Mouse (Mus musculus) lung, postnatal 36 days (tissue): Measurements from ENCODE around the gene Tbkbp1.
"Not testable (repeated sequence)": the region's sequence is repeated elsewhere in the genome, so short reads cannot be mapped to it uniquely, and the experiment has no call there.

ENCODE experiments used
- DNase-seq: peaks from one replicate; pipeline ENCODE4 v3.0.0; 2022; ENCODE audit warnings: mixed read lengths

The Tbkbp1 gene

DNA sequence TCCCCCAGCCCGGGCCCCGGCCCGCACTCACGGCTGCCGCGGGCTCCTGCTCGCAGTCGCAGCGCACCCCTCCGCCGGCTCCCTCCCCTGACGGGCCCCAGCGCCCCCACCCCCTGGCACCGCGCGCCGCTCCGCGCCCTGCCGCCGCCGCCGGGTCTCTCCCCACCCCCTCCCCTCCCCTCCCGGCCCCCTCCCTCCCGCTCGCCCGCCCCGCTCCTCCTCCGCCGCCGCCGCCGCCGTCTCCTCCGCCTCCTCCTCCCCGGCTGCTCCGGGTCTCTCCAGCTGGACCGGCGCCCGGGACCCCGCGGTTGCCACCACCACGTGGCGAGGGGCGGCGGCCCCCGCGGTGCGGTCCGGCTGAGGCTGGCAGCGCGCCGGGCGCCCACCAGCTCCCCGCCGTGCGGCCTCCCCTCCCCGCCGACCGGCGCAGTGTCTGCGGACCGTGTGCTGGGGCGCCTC is at the start of gene Tbkbp1:
TSS of gene Tbkbp1 (minus strand) at position 153 of the 459 bp plus-strand sequence.
- no peak for DNase-seq

DNA sequence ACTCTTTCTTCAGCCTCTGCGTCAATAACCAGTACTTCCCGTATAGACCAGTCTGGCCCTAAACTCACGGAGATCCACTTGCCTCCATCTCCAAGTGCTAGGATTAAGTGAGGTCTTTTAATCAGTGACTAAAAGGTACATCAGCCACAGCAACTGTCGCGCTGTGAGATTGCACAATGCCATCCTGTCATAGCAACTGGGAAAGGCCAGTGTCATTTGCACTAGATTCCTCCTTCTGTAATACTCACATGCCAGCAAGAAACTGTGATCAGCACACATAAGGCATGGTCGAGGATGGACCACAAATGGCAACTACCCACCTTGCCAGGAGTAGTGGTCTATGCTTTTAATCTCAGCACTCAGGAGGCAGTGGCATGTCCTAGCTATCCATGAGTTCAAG is 48.2 kb upstream of the Tbkbp1 start:
- no peak for DNase-seq

DNA sequence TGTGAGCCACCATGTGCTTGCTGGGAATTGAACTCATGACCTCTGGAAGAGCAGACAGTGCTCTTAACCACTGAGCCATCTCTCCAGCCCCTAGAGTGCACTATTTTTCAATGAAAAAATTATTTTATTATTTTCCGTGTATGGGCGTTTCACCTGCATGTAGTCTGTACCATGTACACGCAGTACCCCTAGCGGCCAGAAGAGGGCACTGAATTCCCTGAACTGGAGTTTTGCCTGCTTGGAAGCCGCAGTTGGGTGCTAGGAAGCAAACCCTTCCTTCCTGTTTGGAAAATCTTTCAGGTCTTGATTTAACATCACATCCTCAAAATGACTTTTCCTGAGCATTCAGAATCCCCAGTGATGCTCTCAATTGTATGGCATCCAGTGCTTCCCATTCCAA is 47.3 kb upstream of the Tbkbp1 start:
- DNase-seq, result peak; percentile 84

DNA sequence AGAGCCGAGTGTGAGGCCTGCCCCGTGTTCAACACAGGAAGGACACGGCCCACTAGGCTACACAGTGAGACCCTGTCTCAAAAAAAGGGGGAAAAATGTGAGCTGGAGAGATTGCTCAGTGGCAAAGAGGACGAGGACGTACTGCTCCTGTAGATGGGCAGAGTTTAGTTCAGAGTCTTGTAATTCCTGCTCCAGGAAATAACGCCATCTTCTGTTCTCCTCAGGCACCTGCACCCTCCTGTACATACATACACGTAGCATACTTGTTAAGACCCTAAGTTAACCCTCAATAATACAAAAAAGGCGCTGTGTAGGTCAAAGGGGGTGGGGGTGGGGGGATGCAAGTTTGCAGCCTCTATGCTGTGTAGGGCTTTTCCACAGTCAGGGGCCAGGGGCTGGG is 45.7 kb upstream of the Tbkbp1 start:
- no peak for DNase-seq

DNA sequence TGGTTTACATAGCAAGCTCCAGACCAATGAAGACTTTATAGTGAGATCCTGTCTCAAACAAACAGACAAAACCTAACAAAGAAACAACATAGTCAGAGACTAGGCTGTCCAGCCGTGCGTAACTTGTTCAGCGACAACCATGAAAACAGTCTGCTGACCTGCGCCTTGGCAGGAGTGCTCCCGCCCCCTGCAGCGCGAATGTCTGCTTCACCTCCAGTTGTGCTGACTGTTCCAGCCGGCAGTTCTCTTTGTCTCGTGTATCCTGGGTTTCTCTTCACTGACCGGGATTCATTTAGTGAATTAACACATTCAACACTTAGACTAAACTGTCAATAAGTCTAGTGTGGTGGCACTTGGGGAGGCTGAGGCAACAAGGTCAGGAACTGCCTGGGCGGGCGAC is 45.2 kb upstream of the Tbkbp1 start:
- no peak for DNase-seq

DNA sequence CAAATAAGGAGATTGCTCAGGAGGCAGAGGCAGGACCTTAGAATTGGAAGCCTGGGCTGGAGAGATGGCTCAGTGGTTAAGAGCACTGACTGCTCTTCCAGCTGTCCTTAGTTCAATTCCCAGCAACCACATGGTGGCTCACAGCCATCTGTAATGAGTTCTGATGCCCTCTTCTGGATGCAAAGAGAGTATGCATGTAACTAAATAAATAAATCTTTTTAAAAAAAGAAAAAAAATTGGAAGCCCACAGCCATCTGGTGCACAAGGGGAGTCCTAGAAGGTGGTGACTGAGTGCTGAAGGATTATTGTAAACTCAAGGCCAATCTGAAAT is 41.3 kb upstream of the Tbkbp1 start:
- DNase-seq, result no peak

DNA sequence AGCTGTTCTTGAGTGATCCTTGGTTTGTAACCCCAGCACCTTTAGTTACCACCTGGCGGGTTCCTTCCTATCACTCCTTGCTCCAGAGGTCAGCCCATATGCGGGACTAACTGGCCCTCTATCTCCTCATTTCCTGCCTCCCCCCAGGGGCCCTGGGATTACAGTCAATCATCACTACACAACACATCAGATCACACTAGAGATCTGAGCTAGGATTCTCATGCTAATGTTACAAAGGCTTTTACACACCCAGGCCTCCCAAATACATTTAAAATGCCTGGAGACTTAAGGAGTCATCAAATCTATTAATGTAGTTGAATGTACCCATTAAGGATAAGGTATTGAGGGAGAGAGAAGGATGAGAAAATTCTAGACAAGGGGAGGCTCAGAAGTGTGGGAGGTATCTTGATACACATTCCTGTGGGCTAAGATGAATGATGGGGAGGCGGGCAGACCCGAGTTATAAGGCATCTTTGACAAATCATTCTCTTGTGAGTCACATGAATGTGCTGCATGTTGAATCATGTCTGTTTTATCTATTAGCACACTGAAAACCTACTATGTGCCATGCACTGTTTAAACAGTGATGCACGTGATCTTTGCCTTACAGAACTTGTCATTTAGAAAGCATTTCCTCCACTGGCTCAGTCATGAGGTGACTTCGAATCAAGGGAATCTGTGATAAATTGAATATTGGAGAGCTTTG is 40.8 kb upstream of the Tbkbp1 start:
- DNase-seq, result no peak

DNA sequence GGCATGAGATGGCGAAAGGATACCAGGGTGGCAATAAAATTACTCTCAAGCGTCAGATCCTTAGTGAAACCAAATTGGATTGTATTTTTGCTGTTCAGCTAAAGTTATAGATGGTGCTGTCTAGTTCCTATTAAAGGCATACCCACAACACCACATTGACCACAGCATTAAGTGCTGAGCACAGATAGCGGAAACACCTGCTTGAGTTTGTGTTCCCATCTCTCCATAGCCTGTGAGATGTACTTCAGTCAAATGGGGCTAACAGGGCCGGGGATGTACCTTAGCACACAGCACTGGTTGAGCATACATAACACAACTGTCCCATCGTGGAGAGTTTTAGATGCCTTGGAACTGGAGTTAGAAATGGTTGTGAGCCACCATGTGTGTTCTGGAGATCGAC is 39.7 kb upstream of the Tbkbp1 start:
- DNase-seq, result no peak

DNA sequence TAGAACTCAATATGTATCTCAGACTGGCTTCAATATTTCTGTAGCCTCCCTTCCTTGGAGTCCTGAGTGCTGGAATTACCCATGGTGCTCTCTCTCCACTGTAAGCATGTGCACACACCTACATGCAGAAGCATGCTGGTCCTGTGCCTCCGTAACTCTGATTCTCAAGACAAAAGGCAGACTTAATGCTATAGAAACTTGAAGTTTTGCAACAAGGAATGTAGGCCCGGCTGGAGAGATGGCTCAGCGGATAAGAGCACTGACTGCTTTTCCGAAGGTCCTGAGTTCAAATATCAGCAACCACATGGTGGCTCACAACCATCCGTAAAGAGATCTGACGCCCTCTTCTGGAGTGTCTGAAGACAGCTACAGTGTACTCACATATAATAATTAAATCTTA is 38.4 kb upstream of the Tbkbp1 start:
- DNase-seq, result not testable (repeated sequence)

DNA sequence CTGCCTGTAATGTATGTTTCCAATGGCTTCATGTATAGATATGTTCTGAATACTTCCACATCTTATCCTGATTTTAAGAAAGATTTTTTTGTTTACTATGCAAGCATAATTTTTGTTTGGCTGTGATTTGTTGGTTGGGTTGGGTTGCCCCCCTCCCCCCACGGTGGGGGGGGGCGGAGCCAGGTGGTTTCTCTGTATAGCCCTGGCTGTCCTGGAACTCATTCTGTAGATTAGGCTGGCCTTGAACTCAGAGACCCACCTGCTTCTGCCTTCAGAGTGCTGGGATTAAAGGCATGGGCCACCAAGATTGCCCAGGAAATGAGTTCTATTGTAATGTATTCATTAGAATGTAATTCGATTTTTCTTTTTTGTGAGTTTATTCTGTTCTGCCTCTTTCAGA is 37.9 kb upstream of the Tbkbp1 start:
- no peak for DNase-seq

DNA sequence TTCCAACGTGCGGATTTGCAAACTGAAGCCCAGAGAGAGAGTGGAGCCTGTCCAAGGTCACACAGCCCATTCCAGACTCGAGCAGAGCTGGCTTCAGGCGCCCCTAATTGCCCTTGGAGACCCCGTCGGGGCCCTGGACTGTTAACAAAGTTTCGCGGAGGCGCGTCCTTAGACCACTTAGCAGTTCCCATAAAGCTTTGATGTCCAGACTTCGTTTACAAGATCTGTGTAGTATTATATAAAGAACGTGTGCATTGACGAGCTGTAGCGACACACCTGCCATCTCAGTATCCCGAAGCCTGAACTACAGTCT is 37.3 kb upstream of the Tbkbp1 start:
- DNase-seq, result no peak

DNA sequence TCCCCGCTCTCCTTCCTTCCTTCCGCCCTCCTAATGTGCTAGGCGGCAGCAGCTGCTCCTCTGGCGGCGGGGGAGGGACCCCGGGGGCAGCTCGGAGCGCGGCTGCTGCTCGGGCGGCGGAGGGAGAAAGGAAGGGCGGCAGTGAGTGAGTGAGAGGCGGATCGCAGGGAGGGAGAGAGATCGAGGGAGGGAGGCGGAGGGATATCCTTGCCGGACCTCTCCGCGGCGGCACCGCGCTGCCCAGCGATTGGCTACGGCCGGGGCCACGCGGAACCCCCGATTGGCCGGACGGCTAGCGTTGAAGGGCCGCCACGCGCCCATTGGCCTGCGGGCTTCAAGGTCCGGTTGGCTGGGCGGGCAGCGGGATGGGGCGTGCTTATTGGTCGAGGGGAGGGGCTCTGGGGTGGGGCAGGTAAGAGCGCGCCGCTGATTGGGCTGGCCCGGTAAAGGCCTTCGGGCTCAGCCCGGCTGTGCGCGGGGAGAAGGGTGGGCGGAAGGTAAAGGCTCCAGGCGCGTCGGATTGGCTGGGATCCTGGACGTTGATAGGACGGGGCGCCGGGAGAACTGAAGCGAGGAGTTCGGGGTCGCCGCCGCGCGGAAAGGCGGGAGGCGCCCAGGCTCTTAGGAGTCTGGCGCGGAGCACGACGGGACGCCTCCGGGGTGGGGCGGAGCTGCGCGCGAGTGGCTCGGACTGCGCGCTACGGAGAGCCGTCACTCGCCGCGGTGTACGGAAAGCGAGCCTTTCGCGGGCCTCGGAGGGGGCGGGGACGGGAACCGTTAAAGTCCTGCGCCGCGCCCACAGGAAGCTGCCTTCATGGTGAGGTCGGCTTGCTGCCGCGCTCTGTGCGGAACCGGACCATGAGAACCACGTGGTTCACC is 36.7 kb upstream of the Tbkbp1 start, which contains the start of gene Kpnb1:
TSS of gene Kpnb1 (minus strand) at position 118 of the 879 bp plus-strand sequence.
- DNase-seq, result peak; percentile 98

DNA sequence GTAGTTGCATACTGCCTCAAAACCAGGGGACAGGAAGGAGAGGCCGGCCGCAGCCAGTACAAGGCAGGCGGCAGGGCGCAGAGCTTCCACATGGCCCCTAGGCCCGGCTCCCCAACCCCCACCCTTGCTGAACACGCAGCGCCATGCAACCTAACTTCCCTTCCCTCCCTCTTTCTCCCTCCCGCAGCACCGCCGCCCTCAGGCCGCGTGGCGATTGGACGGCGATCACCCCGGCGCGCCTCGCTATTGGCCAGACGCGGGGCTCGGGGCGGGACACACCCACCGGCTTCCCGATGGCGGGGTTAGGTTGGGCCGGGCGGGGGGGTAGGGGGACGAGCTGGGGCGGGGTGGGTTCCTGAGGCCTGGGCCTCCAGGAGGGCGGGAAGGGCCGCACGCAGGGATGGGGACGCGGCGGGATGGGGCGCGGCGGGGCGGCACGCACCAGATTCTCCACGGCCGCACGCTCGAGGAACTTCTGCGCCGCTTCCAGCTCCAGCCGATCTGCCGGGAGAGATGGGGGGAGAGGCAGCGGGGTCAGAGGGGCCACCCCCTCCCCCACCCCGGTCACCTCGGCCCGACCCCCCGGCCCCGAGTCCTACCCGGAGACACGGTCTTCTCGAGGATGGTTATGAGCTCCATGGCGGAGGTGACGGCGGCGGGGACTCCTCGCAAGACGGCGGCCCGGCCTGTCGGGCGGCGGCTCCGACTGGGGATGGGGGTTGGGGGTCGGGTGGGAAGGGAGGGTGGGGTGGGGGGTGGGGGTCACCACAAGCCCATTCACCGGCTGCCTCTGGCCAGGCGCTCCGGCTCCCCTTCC is 35.9 kb upstream of the Tbkbp1 start:
- peak; percentile 97 for DNase-seq

DNA sequence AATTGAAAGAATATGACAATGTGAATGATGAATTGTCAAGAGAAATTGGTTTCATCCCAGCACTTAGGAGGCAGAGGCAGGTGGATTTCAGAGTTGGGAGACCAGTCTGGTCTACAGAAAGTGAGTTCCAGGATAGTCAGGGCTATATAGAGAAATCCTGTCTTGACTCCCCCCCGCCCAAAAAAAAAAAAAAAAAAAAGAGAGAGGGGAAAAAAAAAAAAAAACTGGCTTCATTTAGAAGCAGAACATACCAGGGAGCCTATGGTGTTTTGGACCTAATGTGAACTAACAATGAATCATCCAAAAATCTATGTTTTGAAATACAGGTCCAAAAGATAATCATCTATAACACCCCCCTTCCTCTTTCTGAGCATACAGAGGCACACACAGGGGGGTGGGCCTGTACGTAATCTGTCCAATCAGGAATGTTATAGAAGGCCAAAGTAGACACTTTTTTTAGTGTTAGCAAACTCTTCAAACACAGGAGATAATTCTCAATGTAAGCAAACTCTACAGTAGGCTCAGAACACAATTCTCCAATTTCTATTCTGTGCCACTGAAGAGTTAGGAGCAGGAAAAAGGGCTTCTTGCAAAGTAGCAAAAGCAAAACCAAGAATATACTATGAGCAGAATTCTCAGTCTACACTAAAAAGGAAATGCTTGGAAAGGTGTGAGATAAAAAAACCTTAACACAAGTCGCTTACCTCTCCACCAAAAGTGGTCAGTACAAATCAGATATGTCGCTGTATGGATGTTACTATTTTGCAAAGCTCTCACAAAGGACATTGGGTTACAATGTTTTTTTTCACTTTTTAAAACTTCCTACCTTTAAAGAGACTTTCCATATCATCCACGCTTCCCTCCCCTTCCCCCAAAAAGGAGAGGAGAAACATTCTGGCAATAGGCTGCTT is 34.7 kb upstream of the Tbkbp1 start:
- DNase-seq, result no peak

DNA sequence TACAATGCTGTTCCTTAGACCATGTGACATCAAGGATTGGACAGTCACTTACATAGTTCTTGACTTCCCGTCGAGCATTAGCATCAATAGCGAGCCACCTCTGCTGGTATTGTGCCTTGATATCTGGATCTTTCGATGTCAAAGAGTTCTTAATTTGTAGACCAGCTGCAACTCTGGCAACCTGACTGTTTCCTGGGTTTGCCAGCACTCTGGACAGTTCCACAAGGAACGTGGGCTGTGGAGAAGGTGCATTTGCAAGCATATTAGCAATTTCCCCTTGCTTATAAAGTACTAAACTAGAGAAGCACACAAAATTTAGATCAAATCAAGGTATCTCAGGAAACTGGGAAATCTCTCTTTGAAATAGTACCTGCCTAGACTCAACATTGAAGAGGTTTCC is 33.6 kb upstream of the Tbkbp1 start:
- DNase-seq, result no peak

DNA sequence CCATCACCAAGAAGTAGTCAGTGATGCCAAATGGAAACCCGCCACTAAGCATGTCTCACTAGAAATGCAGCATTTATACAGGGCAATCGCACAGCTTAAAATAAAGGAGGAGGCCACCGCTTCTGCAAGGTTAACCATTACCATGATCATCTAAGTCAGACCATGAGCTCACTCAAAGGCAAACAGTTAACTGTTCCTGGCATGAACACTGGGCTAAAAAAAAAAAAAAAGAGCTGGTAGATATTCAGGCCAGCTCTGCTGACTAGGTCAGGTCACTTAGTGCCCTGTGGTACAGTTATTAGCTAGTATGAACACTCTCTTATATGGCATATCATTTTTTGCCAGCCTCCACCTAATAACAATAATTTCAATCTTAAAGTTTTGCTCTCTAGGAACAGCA is 31.2 kb upstream of the Tbkbp1 start:
- DNase-seq, result no peak

DNA sequence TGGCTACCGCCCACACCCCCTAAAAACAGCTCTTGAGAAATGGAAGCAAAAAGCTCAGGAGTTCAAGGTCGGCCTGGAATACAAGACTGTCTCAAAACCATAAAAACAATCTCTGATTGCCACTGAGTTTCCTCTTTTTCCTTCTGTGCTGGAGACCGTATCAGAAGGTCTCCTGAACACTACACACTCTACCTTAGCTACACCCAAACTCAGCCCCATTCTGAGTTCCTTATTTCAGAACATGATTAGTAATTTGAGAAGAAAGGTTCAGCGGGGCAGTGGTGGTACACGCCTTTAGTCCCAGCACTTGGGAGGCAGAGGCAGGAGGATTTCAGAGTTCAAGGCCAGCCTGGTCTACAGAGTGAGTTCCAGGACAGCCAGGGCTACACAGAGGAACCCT is 29.8 kb upstream of the Tbkbp1 start:
- DNase-seq, result no peak

DNA sequence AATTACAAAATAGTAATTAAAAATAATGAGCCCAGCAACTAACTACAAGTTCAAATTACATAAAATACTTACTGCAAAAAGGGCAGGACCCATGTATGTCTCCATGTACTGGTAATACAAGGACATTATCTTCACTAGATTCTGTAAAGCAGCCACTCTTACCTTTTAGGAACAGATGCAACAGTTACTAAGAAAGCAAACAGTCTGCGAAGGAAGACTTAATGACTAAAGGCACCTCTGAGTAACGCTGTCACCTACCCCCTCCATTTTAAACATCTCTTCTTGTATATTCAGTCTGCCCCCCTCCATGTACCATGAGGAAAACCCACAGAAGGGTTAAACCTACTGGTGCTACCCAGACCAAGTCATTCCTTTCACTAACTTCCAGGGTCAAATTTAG is 26.9 kb upstream of the Tbkbp1 start:
- DNase-seq, result no peak

DNA sequence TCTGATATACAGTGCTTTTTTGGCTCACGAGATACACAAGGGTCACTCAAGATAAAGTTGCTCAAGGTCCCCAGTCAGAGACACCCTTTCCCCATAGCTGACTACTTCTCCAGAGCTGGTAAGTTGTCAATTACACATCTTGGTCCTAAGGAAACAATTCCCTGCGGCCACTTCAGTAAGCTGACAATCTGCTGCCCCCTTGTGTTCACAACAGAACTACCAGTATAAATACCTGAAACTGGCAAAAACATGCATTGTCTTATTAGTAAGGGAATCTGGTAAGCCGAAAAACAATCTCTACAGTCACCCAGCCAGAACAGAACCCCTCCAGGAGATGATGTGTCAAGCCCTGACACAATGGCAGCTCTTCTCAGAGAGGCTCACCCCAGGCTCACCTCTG is 25.6 kb upstream of the Tbkbp1 start:
- peak; percentile 83 for DNase-seq

DNA sequence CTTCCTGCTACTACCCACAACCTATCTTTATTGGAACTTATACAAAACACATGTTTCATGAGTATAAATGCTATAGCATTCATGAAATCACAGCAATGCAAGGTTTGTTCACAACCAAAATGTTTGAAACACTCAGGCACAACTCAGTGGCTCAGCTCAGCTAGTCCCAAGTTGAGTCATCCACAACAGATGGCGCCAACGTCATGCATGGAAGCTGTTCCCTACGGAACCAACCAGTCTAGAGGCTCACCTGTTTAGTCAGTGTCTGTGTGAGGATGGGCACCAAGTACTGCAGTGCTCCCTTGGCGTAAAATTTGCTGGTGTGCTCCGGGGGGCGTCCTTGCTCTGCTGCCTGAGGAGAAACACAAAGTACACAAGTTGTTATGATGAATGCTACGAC is 24.2 kb upstream of the Tbkbp1 start:
- no peak for DNase-seq

DNA sequence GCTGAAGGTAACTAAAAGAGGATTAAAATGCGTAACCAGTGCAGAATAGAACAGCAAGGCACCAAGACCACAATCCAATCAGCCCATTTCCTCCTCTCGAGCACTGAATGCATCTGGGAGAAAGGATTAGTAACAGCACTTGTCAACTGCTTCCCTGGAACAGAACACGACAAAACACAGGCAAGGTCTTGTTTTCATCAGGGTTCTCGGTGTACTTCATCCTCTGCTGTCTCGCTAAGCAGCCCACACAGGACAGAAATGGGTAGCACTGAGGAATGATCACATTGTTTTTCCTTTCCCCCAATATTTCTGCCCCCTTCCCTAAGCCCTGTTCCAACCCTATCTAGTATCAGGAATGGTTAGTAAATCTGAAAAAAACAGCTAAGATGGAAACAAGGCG is 9.0 kb upstream of the Tbkbp1 start:
- no peak for DNase-seq

DNA sequence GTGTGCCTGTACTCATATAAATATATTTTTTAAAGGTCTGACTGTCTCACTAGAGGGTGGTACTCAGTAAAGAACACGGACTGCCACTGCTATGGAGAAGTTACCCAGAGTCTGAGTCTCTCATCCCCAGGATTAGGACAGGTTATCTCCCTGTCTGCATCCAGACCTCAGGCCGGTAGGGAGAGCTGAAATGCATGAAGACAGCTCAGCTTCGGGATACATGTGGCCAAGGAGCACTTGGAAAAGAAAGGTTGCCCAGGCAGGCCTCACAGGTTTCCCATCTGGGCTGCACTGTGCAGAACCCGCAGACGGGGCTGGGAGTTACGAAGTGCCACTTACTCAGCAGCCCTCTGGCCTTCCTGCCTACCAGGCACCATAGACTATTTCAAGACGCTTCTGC is 5.7 kb upstream of the Tbkbp1 start:
- DNase-seq, result no peak
